Mouse (Mus musculus): ENCODE data around the gene Thap4. TPM values are rescaled to one million over a fixed set of nuclear protein-coding genes. Genes with fewer than 3 reads are reported as not detected.
A peak's percentile ranks its signal among the peaks of the same experiment; 100 is the strongest.

Thap4 gene
- total RNA-seq, 2 experiments from 2014 or later = 30.0 to 35.0 TPM

DNA sequence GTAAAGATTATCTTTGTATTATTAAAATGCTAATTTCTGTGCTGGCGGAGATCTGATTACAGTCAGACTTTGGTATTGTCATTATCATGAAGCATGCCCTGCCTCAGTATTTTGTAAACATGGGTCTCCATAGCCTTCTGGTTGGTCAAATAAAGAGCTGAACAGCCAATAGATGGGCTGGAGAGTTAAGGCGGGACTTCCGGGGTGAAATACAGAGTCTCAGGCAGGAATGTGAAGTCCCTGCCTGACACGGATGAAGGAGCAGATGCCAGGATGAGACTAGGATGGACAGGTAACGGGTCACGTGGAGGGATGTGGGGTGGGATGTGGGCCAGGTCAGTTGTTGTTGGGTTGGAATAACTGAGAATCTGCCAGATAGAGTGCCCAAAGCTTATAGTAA, 3.4 kb downstream of the Thap4 start, which contains the start of gene Atg4b:
Gene Atg4b (plus strand): TSS at position 211 of the 400 bp plus-strand sequence.
- no peak for ATAC-seq (replicated peaks; ENCODE audit: low FRiP score, low TSS enrichment, poor library complexity, severe bottlenecking)

DNA sequence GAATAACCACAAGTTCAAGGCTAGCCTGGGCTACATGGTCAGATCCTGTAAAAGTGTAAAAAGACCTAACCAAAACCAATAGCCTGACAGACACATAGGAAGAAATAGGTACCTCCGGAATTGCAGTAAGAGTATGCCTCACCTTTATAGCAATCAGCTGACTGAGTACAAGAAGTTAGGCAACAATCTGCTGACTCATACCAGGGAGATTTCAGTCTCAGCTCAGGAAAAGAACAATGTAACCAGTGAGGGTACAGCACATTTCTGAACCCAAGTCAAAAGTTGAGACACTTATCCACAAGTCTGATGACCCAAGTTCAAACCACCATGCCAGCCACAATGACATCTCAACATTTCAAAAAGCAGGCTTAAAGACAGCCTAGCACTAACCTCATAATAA, 6.1 kb downstream of the Thap4 start:
- no peak for ATAC-seq (replicated peaks; ENCODE audit: low FRiP score, low TSS enrichment, poor library complexity, severe bottlenecking)

DNA sequence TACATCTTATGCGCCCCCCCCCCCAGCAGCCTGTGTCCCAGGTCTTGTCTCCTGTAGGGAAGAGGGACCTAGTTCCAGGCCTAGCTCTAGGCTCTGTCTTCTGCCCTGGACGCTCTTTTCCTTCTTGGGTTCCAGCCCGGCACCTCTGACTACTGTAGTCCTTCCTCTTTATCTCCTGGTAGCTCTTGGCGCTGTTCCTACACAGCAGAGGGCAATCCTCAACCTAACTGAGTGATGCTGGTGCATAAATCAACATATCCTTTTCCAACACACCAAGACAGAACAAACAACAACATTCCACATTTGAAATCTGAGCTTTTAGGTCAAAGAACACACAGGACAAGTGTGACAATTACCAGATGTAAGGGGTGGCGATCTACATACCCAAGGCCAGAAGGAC, 8.5 kb downstream of the Thap4 start:
- no peak for ATAC-seq (replicated peaks; ENCODE audit: low FRiP score, low TSS enrichment, poor library complexity, severe bottlenecking)

DNA sequence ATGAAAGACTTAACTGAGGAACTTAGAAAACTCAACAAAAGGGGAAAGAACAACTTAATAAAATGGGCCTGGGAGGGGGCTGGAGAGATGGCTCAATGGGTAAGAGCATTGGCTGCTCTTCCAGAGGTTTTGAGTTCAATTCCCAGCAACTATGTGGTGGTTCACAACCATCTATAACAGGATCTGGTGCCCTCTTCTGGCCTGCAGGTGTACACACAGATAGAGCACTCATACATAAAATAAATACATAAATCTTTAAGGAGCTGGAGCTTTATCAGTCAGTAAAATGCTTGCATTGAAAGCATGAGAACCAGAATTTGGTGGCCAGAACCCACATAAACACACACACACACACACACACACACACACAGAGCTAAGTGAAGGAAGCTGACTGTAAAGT, 11.8 kb downstream of the Thap4 start:
- no peak for ATAC-seq (replicated peaks; ENCODE audit: low FRiP score, low TSS enrichment, poor library complexity, severe bottlenecking)

DNA sequence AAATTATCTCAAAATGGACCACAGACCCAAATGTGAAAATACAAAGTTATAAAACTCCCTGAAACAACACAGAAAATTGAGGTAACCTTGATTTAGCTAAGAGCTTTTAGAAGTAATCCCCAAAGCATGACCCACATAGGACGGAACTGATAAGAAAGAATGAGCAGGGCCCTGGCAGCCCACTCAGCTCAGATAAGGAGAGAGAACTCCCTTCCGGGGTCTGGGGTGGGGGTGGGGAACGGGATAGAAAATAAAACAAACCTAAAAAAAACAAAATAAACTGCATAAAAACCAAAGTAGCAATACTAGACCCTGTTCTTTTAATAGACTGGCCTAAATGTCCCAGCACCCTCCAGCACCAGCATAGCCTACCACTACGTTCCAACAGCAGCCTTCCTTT, 12.7 kb downstream of the Thap4 start:
- peak; percentile 87 for ATAC-seq (replicated peaks; ENCODE audit: low FRiP score, low TSS enrichment, poor library complexity, severe bottlenecking)

DNA sequence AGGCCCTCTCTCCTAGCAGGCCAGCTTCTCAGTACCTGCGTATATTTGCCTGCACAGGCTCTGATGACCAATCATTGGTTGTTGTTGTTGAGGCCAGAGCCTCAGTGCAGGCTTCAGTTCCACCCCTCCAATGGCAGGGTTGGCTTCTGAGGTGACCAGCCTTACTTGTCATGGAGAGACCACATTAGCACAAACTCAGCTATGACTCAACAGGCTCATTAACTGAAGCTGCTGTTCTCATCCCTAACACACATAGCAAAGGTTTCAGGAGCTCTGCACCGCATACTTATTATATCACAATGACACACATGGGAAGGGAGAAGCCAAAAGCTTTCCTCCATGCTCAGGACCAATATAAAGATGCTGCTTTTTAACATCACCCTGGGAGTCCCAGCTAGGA, 14.0 kb downstream of the Thap4 start:
- ATAC-seq (replicated peaks; ENCODE audit: low FRiP score, low TSS enrichment, poor library complexity, severe bottlenecking) = no peak

DNA sequence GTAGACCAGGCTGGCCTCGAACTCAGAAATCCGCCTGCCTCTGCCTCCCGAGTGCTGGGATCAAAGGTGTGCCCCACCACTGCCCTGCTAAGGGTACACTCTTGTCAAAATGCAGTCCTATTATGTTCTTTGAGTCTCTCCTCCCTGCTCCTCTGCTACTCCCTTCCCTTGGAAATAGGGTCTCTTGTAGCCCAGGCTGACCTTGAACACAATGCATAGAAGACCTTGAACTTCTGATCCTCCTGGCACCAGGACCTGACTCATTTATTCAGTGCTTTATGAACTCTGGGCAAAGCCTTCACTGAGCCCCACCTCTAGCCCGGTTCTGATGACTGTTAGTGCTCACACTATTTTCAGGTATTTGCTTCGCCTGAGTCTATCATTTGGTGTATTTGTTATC, 17.0 kb downstream of the Thap4 start:
- ATAC-seq (replicated peaks; ENCODE audit: low FRiP score, low TSS enrichment, poor library complexity, severe bottlenecking) = no peak

DNA sequence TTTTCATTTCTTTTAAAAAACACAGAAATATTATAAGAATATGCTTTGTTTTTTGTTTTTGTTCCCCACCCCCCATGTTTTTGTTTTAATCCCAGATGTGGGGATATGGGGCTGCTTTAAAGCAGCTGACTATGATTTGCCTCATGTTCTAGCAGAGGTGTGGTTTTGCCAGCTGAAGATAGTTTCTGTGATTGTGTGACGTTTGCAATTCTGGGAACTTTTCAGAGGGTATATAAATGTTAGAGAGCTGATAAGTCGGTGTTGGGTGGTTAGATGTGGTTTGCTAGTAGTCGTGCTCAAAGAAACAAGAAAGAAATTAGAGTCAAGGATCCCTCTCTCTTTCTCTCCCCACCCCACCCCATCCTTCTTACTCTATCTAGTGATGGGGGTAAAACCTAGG, 18.8 kb downstream of the Thap4 start:
- ATAC-seq (replicated peaks; ENCODE audit: low FRiP score, low TSS enrichment, poor library complexity, severe bottlenecking) = no peak

DNA sequence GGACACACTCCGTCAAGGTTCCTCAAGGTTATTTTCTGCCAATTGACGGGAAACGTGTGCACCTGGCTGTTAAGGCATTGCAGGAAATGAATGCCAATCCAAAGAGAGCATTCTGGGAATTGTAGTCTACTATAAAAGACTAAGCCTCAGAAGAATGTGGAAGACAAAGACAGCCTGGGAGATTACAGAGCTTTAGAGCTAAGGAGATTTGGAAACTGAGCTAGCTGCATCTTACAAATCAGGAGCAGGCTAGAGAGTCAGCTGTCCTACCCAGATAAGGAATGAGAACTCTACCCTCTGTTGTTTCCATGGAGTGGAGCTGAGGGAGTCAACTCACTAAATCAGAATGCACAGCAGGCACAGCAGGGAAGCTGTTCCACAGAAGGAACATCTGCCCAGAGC, 22.8 kb downstream of the Thap4 start:
- ATAC-seq (replicated peaks; ENCODE audit: low FRiP score, low TSS enrichment, poor library complexity, severe bottlenecking) = peak; percentile 27; the same call in 1 of the 2 replicates

DNA sequence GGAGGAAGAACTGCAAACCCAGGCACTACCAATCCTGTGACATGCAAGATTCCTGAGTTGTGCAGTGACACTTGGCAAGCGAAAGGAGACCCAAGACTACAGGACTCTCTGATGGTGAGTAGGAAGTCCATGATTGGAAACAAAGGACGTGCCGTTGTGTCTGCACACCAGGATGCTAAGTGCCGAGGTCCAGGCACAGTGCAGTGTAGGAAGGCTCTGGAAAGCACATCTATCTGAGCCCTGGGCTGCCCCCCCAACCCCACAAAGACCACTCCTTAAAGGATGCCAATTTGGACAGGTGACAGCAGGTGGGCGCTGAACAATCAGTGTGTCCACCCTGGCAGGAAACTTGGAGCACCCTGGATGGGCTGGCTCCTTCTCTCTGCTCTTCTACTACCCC, 23.6 kb downstream of the Thap4 start:
- ATAC-seq (replicated peaks; ENCODE audit: low FRiP score, low TSS enrichment, poor library complexity, severe bottlenecking) = no peak

DNA sequence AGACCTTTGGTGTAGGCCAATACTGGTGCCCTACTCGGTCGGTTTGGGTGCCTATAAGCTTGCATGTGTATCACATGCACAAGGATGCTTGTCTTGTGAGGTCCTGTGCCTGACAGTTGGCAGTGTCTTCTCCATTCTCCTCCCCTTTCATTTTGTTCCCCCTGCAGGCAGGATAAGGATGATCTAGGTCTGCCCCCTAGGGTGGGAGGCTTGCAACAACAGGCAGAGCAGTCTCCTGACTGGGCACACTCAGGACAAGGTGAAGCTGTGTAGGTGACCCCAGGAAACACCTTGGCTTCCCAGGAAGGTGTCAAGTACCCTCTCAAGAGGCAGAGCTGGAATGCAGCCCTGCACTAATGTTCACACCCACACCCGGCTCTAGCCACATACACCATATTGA, 27.7 kb downstream of the Thap4 start:
- ATAC-seq (replicated peaks; ENCODE audit: low FRiP score, low TSS enrichment, poor library complexity, severe bottlenecking) = peak; percentile 95

DNA sequence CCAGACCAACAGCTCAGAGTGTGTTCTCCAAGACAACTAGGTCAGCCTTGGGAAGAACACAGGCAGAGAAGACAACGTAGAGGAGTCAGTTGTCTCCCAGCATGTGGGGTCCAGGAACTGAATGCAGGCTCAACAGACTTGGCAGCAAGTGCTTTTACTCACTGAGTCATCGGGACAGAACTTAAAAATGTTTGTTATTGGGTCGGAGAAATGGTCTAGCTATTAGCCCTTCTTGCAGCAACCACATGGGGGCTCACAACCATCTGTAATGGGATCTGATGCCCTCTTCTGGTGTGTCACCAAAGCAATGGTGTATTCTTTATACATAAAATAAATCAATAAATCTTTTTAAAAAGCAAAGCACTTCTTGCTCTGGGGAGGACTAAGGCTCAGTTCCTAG, 28.5 kb downstream of the Thap4 start:
- ATAC-seq (replicated peaks; ENCODE audit: low FRiP score, low TSS enrichment, poor library complexity, severe bottlenecking) = no peak

DNA sequence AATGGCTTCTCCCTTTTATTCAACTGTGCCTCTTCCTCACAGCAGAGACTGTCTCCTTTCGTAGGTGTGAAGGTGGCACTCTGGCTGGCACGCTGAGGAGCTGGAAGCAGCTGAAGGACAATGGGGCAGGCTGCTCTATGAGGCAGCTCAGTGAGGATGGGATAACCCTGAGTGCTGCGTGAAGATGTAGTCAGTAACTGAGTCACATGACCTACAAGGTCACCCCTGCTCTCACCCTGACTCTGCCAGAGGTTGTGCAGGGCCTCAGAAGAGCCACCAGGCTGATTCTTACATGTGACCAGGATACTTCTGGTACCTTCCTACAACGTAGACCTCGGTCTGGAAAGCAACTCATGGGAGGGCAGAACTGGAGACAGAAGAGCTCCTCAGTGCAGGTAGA, 29.0 kb downstream of the Thap4 start:
- no peak for ATAC-seq (replicated peaks; ENCODE audit: low FRiP score, low TSS enrichment, poor library complexity, severe bottlenecking)

DNA sequence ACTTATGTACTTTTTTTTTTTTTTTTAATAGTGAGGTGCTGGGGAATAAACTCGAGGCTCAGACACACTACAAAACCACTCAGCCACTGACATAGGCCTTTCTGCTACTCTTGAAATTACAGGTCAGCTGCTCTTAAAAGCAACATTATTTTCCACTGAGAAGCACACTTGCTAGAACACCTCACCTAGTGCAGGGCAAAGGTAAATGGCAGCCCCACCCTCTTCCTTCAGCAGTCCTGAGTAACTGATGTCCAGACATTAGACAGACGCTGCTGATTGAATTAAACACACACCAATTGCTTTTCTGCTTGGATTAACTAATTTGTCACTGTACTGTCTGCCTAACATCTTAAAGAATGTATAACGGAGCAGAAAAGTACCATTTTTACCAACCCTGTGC, 30.0 kb downstream of the Thap4 start:
- no peak for ATAC-seq (replicated peaks; ENCODE audit: low FRiP score, low TSS enrichment, poor library complexity, severe bottlenecking)

DNA sequence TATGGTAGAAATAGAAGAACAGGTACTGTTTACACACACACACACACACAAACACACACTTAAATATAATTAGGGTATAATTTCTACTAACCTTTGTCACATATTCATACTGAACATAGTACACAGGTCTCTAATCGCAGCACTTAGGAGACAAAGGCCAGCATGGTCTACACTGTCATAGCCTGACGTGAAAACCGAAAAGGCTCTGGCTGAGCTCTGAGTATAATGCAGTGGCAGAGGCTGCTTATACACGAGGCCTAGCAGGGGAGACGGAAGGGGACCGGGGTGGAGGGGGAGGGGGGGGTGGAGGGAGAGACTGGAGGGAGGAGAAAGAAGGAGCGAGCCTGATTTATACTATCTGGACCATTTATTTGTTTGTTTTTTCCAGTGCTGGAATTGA, 33.1 kb downstream of the Thap4 start:
- ATAC-seq (replicated peaks; ENCODE audit: low FRiP score, low TSS enrichment, poor library complexity, severe bottlenecking) = no peak

DNA sequence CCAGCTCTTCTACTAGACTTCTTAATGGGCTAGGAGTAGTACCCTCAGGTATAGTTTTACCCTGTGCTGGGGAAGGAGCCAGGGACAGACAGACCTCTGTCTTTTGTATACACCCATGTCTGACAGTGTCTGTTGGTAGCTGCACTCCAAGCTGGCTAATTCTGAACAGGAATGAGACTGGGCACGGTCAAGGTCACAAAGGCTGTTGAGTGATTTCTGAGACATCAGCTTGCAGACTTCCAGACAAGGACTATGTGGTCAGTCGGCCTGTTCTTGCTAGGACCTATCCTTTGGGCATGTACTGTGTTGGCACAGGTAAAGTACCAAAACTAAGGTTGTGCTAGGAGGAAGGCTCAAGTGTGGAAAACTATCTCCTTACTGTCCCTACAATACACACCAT, 38.5 kb downstream of the Thap4 start:
- no peak for ATAC-seq (replicated peaks; ENCODE audit: low FRiP score, low TSS enrichment, poor library complexity, severe bottlenecking)

DNA sequence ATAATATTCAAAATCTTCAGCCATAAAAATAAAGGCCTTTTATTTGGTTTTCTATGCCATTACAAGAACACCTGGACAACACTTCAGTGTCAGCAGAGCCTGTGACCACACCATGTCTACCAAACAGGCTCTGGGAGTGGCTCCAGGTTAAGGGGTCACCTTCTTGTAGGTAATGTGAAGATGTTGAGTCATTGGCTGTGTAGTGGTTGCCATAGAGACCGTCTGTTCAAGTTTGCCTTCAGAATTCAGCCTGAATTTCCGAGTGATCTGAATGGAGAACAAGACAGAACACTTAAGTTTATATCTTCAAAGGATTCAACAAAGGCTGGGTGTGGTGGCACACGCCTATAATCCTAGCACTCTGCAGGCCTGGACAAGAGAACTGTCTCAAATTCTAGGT, 49.3 kb downstream of the Thap4 start:
- ATAC-seq (replicated peaks; ENCODE audit: low FRiP score, low TSS enrichment, poor library complexity, severe bottlenecking) = no peak

DNA sequence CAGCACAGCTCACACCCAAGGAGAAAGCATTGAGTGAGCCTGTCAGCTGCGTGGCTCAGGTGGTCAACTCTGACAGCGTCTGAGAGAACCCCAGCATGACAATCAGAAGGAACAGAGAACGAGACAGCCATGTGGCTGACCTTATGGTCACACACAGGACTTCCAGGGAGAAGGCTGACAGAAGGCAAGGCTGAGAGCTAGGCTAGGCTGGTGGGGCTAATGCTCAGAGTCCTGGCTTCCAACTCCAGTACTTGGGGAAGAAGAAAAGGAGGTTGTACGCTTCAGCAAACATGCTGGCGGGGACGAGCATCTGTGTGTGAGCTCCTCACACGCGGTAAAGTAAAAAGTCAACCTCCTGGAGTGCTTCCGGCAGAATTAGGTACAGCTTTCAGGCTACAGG, 50.3 kb downstream of the Thap4 start:
- ATAC-seq (replicated peaks; ENCODE audit: low FRiP score, low TSS enrichment, poor library complexity, severe bottlenecking) = no peak

DNA sequence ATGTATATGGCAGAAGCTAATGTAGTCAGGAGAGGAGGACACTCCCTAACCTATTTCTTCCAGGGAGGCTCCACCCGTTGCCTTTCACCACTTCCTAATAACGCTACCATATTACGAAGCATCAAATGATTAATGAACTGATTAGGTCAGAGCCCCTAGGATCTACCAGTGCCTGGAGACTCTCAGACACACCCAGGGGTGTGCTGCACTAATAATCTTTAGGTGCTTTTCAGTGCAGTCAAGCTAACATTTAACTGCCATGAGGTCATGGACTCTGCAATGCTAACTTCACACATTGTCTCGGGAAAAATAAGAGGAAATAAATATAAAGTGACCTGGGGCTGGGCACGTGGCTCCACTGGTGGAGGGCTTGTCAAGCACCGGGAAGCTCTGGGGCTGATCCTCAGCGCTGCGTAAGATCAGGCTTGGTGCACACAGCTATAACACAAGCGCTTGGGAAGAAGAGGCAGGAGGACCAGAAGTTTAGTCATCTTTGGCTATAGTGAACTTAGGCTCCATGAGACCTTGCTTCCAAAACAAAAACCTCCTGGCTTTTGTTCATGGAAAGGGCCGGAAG, 51.1 kb downstream of the Thap4 start:
- ATAC-seq (replicated peaks; ENCODE audit: low FRiP score, low TSS enrichment, poor library complexity, severe bottlenecking) = no peak

DNA sequence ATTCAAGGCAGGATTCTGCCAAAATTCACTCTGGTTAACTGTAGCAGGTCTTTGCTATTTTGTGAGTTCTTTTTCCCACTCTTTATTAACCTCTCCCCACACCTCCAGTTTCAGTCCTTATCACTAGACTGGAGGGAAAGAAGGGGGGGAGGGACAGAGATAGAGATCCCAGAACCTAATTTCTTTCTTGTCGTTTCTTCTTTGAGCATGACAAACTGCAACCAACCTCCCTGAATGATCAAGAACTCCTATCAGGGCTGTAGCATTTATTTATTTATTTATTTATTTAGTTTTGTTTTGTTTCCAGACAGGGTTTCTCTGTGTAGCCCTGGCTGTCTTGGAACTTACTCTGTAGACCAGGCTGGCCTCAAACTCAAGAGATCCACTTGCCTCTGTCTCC, 52.6 kb downstream of the Thap4 start:
- no peak for ATAC-seq (replicated peaks; ENCODE audit: low FRiP score, low TSS enrichment, poor library complexity, severe bottlenecking)

DNA sequence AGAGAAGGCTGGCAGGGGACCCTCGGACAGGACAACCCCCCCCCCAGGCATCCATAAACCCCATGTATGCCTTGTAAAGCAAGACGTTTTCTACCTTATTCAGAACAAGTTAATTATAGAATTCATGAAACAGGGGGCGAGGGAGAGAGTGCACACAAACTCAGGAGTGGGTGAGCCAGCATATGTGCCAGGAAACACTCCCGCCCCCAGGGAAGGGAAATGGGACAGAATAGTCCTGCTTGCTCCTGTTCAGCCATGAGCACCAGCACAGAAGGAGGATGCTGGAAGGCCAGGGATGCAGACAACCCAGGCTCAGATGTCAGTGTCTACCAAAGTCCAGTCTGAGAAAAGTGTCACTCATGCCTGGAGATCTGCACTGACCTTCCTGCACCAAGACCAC, 55.5 kb downstream of the Thap4 start:
- no peak for ATAC-seq (replicated peaks; ENCODE audit: low FRiP score, low TSS enrichment, poor library complexity, severe bottlenecking)

DNA sequence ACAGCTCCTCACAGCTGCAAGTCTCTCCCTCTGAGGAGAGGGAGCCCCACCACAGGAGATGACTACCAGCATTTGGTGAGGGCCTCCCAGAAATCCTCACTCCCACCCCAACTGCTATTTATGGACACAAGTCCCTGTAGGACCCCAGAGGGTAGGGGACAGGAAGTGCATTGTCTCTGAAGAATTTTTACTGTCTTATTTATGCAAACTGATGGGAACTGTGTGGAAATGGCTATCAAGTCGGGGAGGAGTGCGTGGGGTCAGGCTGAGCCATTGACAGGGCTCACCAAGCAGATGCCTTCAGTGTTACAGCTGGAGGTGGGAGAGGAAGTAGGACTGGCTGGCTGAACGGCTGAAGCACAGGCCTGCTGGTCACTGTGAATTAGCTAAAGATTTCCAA, 57.3 kb downstream of the Thap4 start:
- no peak for ATAC-seq (replicated peaks; ENCODE audit: low FRiP score, low TSS enrichment, poor library complexity, severe bottlenecking)
